ENCODE assay signal across 9 mouse cellular contexts in genomic region chr1:127011901-127012300, GRCm38 (mm10).
DNase-seq lines count a peak whose midpoint lies in the region; ATAC-seq and TF ChIP-seq lines count a peak whose summit lies in the region.
"Had no signal": no experiment of that assay in that cellular context is flagged by ENCODE, and none has a peak within 500 bp of the region (broad histone marks: within the 10 kb centered on the region; RNA-seq: fewer than 3 reads in every experiment).

No protein-coding gene starts in this region.

- no peak for ATAC-seq in embryonic facial prominence, embryonic 11.5 days (replicated peaks; ENCODE audit: insufficient number of reproducible peaks, low FRiP score, low TSS enrichment, low read depth)
- ATAC-seq in midbrain, embryonic 15.5 days (replicated peaks), result no peak

- no peaks in the 10 kb centered on the region for H3K4me1 ChIP-seq in embryonic facial prominence, embryonic 11.5 days (ENCODE audit: control insufficient read depth, insufficient read depth, low read length)
- peaks cover 12% of the 10 kb centered on the region for H3K4me1 ChIP-seq in embryonic facial prominence, embryonic 10.5 days
- H3K4me1 ChIP-seq in liver, adult 2 months (ENCODE audit: control insufficient read depth, insufficient read depth, low read length), result no peaks in the 10 kb centered on the region
- peaks cover 14% of the 10 kb centered on the region for H3K4me1 ChIP-seq in midbrain, embryonic 15.5 days
- H3K4me1 ChIP-seq: neural tube, embryonic 12.5 days had no signal

- no peaks in the 10 kb centered on the region for H3K36me3 ChIP-seq in embryonic facial prominence, embryonic 11.5 days (replicated peaks; ENCODE audit: control insufficient read depth, insufficient read depth, low read depth, low read length)
- H3K36me3 ChIP-seq in embryonic facial prominence, embryonic 10.5 days (replicated peaks), result no peaks in the 10 kb centered on the region
- no peaks in the 10 kb centered on the region for H3K36me3 ChIP-seq in liver, adult 2 months (ENCODE audit: control insufficient read depth, insufficient read depth, low read length)
- H3K36me3 ChIP-seq in midbrain, embryonic 15.5 days (replicated peaks), result no peaks in the 10 kb centered on the region
- H3K36me3 ChIP-seq: neural tube, embryonic 12.5 days had no signal

- peak; percentile 63 for DNase-seq in embryonic facial prominence, embryonic 11.5 days (ENCODE audit: low spot score)
- DNase-seq in embryonic facial prominence, embryonic 10.5 days (ENCODE audit: low spot score), result no peak
- peak; percentile 43 for DNase-seq in liver, adult 2 months (ENCODE audit: extremely low read depth, low read depth, low spot score)
- DNase-seq in liver (no peak), adipocyte (ENCODE audit: low spot score) (peak; percentile 16)
- DNase-seq in retina, embryonic 14.5 days (ENCODE audit: low spot score), result peak; percentile 57
- DNase-seq in gastrocnemius, adult 18-20 months (ENCODE audit: low spot score), result no peak

- no peak overlapping the region for H3K4me2 ChIP-seq in embryonic facial prominence, embryonic 11.5 days (ENCODE audit: low read depth, low read length)
- no peak overlapping the region for H3K4me2 ChIP-seq in midbrain, embryonic 15.5 days
- H3K4me2 ChIP-seq: neural tube, embryonic 12.5 days had no signal

- no peaks in the 10 kb centered on the region for H3K9me3 ChIP-seq in embryonic facial prominence, embryonic 11.5 days (replicated peaks; ENCODE audit: control insufficient read depth, low read length)
- H3K9me3 ChIP-seq in embryonic facial prominence, embryonic 10.5 days, result no peaks in the 10 kb centered on the region
- no peaks in the 10 kb centered on the region for H3K9me3 ChIP-seq in midbrain, embryonic 15.5 days
- H3K9me3 ChIP-seq: neural tube, embryonic 12.5 days had no signal

- WGBS in embryonic facial prominence, embryonic 11.5 days, result 56% methylated on average over 6 of the region's 6 CpGs
- WGBS in embryonic facial prominence, embryonic 10.5 days, result 71% methylated on average over 6 of the region's 6 CpGs
- WGBS in liver, adult 2 months, result 65% methylated on average over 6 of the region's 6 CpGs
- WGBS in midbrain, embryonic 15.5 days, result 73% methylated on average over 6 of the region's 6 CpGs

- no peak overlapping the region for H3K27ac ChIP-seq in embryonic facial prominence, embryonic 11.5 days (replicated peaks; ENCODE audit: low read depth, low read length)
- H3K27ac ChIP-seq in embryonic facial prominence, embryonic 10.5 days (replicated peaks), result no peak overlapping the region
- no peak overlapping the region for H3K27ac ChIP-seq in liver, adult 2 months (replicated peaks; ENCODE audit: insufficient read depth, low read depth, low read length)
- H3K27ac ChIP-seq in midbrain, embryonic 15.5 days, result no peak overlapping the region
- H3K27ac ChIP-seq: neural tube, embryonic 12.5 days had no signal

- H3K9ac ChIP-seq in embryonic facial prominence, embryonic 11.5 days (replicated peaks; ENCODE audit: low read length), result no peak overlapping the region
- no peak overlapping the region for H3K9ac ChIP-seq in liver, adult 2 months (ENCODE audit: low read depth, low read length)
- H3K9ac ChIP-seq in midbrain, embryonic 15.5 days, result no peak overlapping the region
- H3K9ac ChIP-seq: neural tube, embryonic 12.5 days had no signal

- no peak overlapping the region for H3K4me3 ChIP-seq in embryonic facial prominence, embryonic 11.5 days (ENCODE audit: low read depth, low read length)
- H3K4me3 ChIP-seq in embryonic facial prominence, embryonic 10.5 days, result no peak overlapping the region
- H3K4me3 ChIP-seq in liver, adult 2 months (ENCODE audit: insufficient read depth, low read depth, low read length), result no peak overlapping the region
- no peak overlapping the region for H3K4me3 ChIP-seq in midbrain, embryonic 15.5 days
- H3K4me3 ChIP-seq: neural tube, embryonic 12.5 days had no signal

- no peak for TF ChIP-seq POLR2A in liver, adult 2 months (IDR thresholded peaks at IDR 0.05; ENCODE audit: extremely low read depth, insufficient read depth, low read length)

- no peaks in the 10 kb centered on the region for H3K79me2 ChIP-seq in liver, adult 2 months (ENCODE audit: control insufficient read depth, insufficient read depth, low read length)

- peak; percentile 42; the same call in 1 of the 2 replicates for TF ChIP-seq CTCF in liver, adult 2 months (IDR thresholded peaks at IDR 0.05; ENCODE audit: low read depth, low read length)

- no peaks in the 10 kb centered on the region for H3K27me3 ChIP-seq in embryonic facial prominence, embryonic 11.5 days (ENCODE audit: control insufficient read depth, insufficient read depth, low read length)
- H3K27me3 ChIP-seq in embryonic facial prominence, embryonic 10.5 days (replicated peaks; ENCODE audit: low read depth, poor library complexity, severe bottlenecking), result no peaks in the 10 kb centered on the region
- H3K27me3 ChIP-seq in liver, adult 2 months (ENCODE audit: control insufficient read depth, insufficient read depth, low read length), result no peaks in the 10 kb centered on the region
- H3K27me3 ChIP-seq in midbrain, embryonic 15.5 days (replicated peaks), result 0 out of 2 replicates have a peak, but pooled peaks cover 5% of the 10 kb centered on the region
- H3K27me3 ChIP-seq: neural tube, embryonic 12.5 days had no signal

Comparison
In these comparisons a context has a peak if more than half of its experiments do, and no peak if none do; other contexts are left out.
1. DNase-seq: peak in embryonic facial prominence, embryonic 11.5 days (single experiment), liver, adult 2 months (single experiment), adipocyte (single experiment) and retina, embryonic 14.5 days (single experiment); none in embryonic facial prominence, embryonic 10.5 days (single experiment), liver (single experiment) and gastrocnemius, adult 18-20 months (single experiment).